Mouse (Mus musculus) lung, postnatal 25 days (tissue): ENCODE data around the gene Armc9.

Experiments
- DNase-seq: peaks from one replicate; pipeline ENCODE4 v3.0.0; 2022; ENCODE audit warnings: low spot score

Gene Armc9

DNA sequence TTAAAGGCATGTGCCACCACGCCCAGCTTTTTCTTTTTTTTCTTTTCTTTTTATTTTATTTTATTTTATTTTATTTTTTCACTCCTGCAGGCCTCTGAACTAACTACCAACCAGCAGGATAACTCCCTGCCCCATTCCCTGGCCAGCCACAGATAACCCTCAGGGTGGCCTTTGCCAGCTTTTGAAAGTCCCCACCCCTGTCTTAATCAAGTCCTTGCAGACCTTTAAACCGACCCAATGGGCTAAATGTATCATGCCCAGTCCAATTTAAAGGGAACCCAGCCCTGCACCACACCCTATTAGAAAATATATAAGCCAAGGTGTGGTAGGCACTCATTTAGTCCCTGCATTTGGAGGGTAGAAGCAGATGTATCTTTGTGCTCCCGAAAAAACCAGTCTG lies 157.7 kb downstream of the Armc9 start:
- no peak for DNase-seq

DNA sequence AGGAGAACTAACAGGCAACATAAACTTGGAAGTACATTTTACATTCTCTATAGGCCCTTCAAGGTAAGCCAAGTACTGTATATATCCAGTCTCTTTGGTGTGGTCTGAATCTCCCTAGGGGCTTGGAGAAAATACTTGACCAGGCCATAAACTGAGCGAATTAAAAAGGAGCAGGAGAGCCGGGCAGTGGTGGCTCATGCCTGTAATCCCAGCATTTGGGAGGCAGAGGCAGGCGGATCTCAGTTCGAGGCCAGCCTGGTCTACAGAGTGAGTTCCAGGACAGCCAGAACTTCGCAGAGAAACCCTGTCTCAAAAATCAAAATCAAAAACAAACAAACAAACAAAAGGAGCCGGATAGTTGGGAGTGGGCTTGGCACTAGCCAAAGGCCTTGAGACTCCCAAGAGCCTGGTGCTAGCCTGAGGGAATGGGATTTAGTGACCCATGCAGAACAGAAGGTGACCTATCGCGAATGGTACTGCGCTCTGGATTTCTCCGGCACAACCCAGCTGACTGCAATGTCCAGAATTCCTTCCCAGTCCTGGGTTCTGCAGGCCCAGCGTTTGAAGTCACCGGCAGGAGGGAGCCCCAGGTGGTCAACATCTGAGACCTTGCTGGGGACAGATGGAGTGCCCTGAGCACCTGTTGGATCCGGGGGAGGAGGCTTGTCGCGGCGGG lies 158.7 kb downstream of the Armc9 start:
- DNase-seq = no peak

GRCm38 (mm10) chr1:86313772-86314125 lies 159.2 kb downstream of the Armc9 start:
- no peak for DNase-seq

- no peak for DNase-seq
These were observed 166.3 kb downstream of the Armc9 start for GRCm38 (mm10) chr1:86320822-86321413.
